Mouse (Mus musculus): ENCODE data around the gene Parp9.

DNA sequence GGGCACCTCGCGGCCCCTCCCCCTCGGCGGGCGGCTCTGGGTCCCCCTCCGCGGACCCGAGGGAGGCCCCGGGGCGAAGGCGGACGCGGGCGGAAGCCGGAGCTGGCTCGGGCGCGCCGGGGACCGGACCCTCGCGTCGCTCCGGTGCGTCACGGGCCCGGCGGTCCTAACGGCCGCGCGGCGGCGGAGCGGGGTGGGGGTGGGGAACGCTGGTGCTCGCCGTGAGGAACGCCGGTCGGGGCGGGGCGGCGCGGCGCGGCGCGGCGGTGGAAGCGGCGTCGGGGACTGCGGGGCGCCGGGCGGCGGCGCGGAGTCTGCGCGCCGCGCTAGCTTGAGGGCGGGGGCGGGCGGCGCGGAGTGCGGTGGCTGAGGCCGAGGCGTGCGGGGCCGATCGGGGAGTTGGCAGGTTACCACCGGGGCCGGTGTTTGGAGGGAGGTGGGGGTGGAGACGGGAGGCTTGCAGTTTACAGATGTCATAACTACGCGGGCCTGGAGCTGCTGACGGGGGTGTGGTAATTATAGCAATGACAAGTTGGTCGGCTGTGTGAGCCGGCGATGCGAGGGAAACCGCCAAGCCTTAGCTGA lies 45.3 kb downstream of the Parp9 start:
- no peak for TF ChIP-seq POLR2A (IDR thresholded peaks at IDR 0.05; ENCODE audit: control insufficient read depth, extremely low read depth, insufficient read depth, low read length, poor library complexity)
- no peak for TF ChIP-seq CTCF (IDR thresholded peaks at IDR 0.05; ENCODE audit: borderline replicate concordance, control insufficient read depth, extremely low read depth, insufficient read depth, low read length, poor library complexity)
